Mouse (Mus musculus): ENCODE data around the gene Ovca2. TPM values are rescaled to one million over a fixed set of nuclear protein-coding genes. Genes with fewer than 3 reads are reported as not detected.
"Not testable (repeated sequence)": the region's sequence is repeated elsewhere in the genome, so short reads cannot be mapped to it uniquely, and the experiment has no call there.

Gene Ovca2
- polyA plus RNA-seq, 1 experiment from 2014 or later = 29.5 TPM

GRCm38 (mm10) chr11:75178011-75178410 is 624 bp downstream of the Ovca2 start:
- Histone ChIP-seq H3K27me3 (peaks cover 13% of the 10 kb centered on the region), H3K36me3 (peaks cover 49% of the 10 kb centered on the region), H3K9ac (peak overlapping the region; percentile 84), H3K4me2 (replicated peaks) (peak overlapping the region; percentile 98), H3K9me3 (no peaks in the 10 kb centered on the region), H3K27ac (peak overlapping the region; percentile 81), H3K4me3 (peak overlapping the region; percentile 85), H3K4me1 (peaks cover 31% of the 10 kb centered on the region)
- ATAC-seq (ENCODE audit: low FRiP score, low read depth) = no peak
- 46% methylated on average over 12 of the region's 12 CpGs for WGBS

- peaks cover 59% of the 10 kb centered on the region for H3K4me1 ChIP-seq
- not testable (repeated sequence) for H3K9ac ChIP-seq, H3K9me3 ChIP-seq
Measured at GRCm38 (mm10) chr11:75174574-75174973, 4.1 kb downstream of the Ovca2 start.

GRCm38 (mm10) chr11:75173799-75174165 is 4.9 kb downstream of the Ovca2 start:
- Histone ChIP-seq H3K4me2 (replicated peaks) (peak overlapping the region; percentile 85), H3K9me3 (no peaks in the 10 kb centered on the region), H3K9ac (peak overlapping the region; percentile 51), H3K27ac (no peak overlapping the region), H3K27me3 (peaks cover 54% of the 10 kb centered on the region), H3K4me1 (peaks cover 58% of the 10 kb centered on the region), H3K4me3 (peak overlapping the region; percentile 56), H3K36me3 (peaks cover 21% of the 10 kb centered on the region)
- no peak for ATAC-seq (ENCODE audit: low FRiP score, low read depth)
- WGBS = 2% methylated on average over 15 of the region's 15 CpGs

More at GRCm38 (mm10) chr11:75174574-75174973, 4.1 kb downstream of the Ovca2 start:
- H3K27ac ChIP-seq; H3K4me2 ChIP-seq (replicated peaks); ATAC-seq (ENCODE audit: low FRiP score, low read depth); H3K4me3 ChIP-seq: not testable (repeated sequence)
- 70% methylated on average over 6 of the region's 6 CpGs for WGBS
- peaks cover 21% of the 10 kb centered on the region for H3K36me3 ChIP-seq
- H3K27me3 ChIP-seq = peaks cover 47% of the 10 kb centered on the region

GRCm38 (mm10) chr11:75173095-75173798 is 5.4 kb downstream of the Ovca2 start:
- under 1% methylated on average over 69 of the region's 71 CpGs for WGBS
- H3K9ac ChIP-seq = peak overlapping the region; percentile 51
- H3K9me3 ChIP-seq = no peaks in the 10 kb centered on the region
- peak overlapping the region; percentile 85 for H3K4me2 ChIP-seq (replicated peaks)
- peak; percentile 44 for ATAC-seq (ENCODE audit: low FRiP score, low read depth)
- H3K27ac ChIP-seq = no peak overlapping the region
- peaks cover 63% of the 10 kb centered on the region for H3K4me1 ChIP-seq
- H3K27me3 ChIP-seq = peaks cover 59% of the 10 kb centered on the region
- H3K4me3 ChIP-seq = peak overlapping the region; percentile 56
- peaks cover 21% of the 10 kb centered on the region for H3K36me3 ChIP-seq

GRCm38 (mm10) chr11:75172151-75173094 is 6.2 kb downstream of the Ovca2 start:
- H3K27ac ChIP-seq = no peak overlapping the region
- ATAC-seq (ENCODE audit: low FRiP score, low read depth) = no peak
- under 1% methylated on average over 75 of the region's 75 CpGs for WGBS
- H3K9ac ChIP-seq = peak overlapping the region; percentile 43
- H3K36me3 ChIP-seq = peaks cover 18% of the 10 kb centered on the region
- H3K27me3 ChIP-seq = peaks cover 68% of the 10 kb centered on the region
- peak overlapping the region; percentile 85 for H3K4me2 ChIP-seq (replicated peaks)
- H3K9me3 ChIP-seq = no peaks in the 10 kb centered on the region
- peaks cover 57% of the 10 kb centered on the region for H3K4me1 ChIP-seq
- peak overlapping the region; percentile 56 for H3K4me3 ChIP-seq

GRCm38 (mm10) chr11:75171186-75171865 is 7.3 kb downstream of the Ovca2 start:
- Histone ChIP-seq H3K4me2 (replicated peaks) (peak overlapping the region; percentile 85), H3K4me1 (peaks cover 65% of the 10 kb centered on the region)

GRCm38 (mm10) chr11:75170136-75170751 is 8.4 kb downstream of the Ovca2 start:
- Histone ChIP-seq H3K36me3 (peaks cover 22% of the 10 kb centered on the region), H3K9me3 (no peaks in the 10 kb centered on the region), H3K4me2 (replicated peaks) (peak overlapping the region; percentile 87), H3K9ac (peak overlapping the region; percentile 43; the same call in 1 of the 2 replicates), H3K4me1 (peaks cover 76% of the 10 kb centered on the region), H3K27ac (no peak overlapping the region), H3K4me3 (peak overlapping the region; percentile 75), H3K27me3 (peaks cover 89% of the 10 kb centered on the region)
- under 1% methylated on average over 38 of the region's 38 CpGs for WGBS
- ATAC-seq (ENCODE audit: low FRiP score, low read depth) = peak; percentile 60

More at GRCm38 (mm10) chr11:75171186-75171865, 7.3 kb downstream of the Ovca2 start:
- 12% methylated on average over 17 of the region's 17 CpGs for WGBS
- H3K9me3 ChIP-seq = no peaks in the 10 kb centered on the region
- peak overlapping the region; percentile 56 for H3K4me3 ChIP-seq
- no peak for ATAC-seq (ENCODE audit: low FRiP score, low read depth)
- H3K9ac ChIP-seq = no peak overlapping the region
- H3K36me3 ChIP-seq = peaks cover 18% of the 10 kb centered on the region
- H3K27me3 ChIP-seq = peaks cover 78% of the 10 kb centered on the region
- H3K27ac ChIP-seq = no peak overlapping the region

GRCm38 (mm10) chr11:75169405-75170080 is 9.1 kb downstream of the Ovca2 start, which contains the start of gene Hic1:
Hic1 (minus strand) TSS chr11:75169519.
- ATAC-seq (ENCODE audit: low FRiP score, low read depth) = no peak
- H3K27me3 ChIP-seq = peaks cover 96% of the 10 kb centered on the region
- peak within 1 kb of the TSS; percentile 92 for H3K27ac ChIP-seq
- peaks cover 83% of the 10 kb centered on the region for H3K4me1 ChIP-seq
- whole genome bisulfite sequencing = 4% methylated on average over 23 of the region's 23 CpGs
- no peaks in the 10 kb centered on the region for H3K9me3 ChIP-seq
- peaks cover 29% of the 10 kb centered on the region for H3K36me3 ChIP-seq
- H3K4me3 ChIP-seq = peak within 1 kb of the TSS; percentile 75
- H3K9ac ChIP-seq = peak within 1 kb of the TSS; percentile 90
- H3K4me2 ChIP-seq (replicated peaks) = peak within 1 kb of the TSS; percentile 87

- no peaks in the 10 kb centered on the region for H3K9me3 ChIP-seq
- H3K27me3 ChIP-seq = peaks cover 99% of the 10 kb centered on the region
- H3K36me3 ChIP-seq = peaks cover 37% of the 10 kb centered on the region
- peaks cover 86% of the 10 kb centered on the region for H3K4me1 ChIP-seq
- H3K9ac ChIP-seq = peak overlapping the region; percentile 90
- H3K27ac ChIP-seq = peak overlapping the region; percentile 92
- H3K4me3 ChIP-seq = peak overlapping the region; percentile 75
- WGBS = under 1% methylated on average over 72 of the region's 83 CpGs
- peak; percentile 43 for ATAC-seq (ENCODE audit: low FRiP score, low read depth)
- peak overlapping the region; percentile 87 for H3K4me2 ChIP-seq (replicated peaks)
Measured at GRCm38 (mm10) chr11:75168590-75169361, 9.9 kb downstream of the Ovca2 start.
